Mouse (Mus musculus) lung, embryonic 14.5 days (tissue): Measurements from ENCODE around the gene Echs1. TPM values are rescaled to one million over a fixed set of nuclear protein-coding genes. Genes with fewer than 3 reads are reported as not detected.

ENCODE experiments used
- ATAC-seq: fragments of 200-750 bp; cut with Nextera tagmentation; 2 replicates; pipeline ENCODE4 v1.8.0; 2017; ENCODE audit warnings: mild to moderate bottlenecking, moderate TSS enrichment, moderate library complexity; ENCODE audit not compliant: insufficient read depth
- DNase-seq: peaks from one replicate; pipeline ENCODE4 v3.0.0-alpha.2; 2015
- H3K27ac ChIP-seq: fragments of 300-500 bp; sonication (generic); 2 replicates; pipeline ENCODE4 v1.5.1; 2014; ENCODE audit warnings: low read depth, mild to moderate bottlenecking, moderate library complexity
- H3K27me3 ChIP-seq: fragments of 300-500 bp; sonication (generic); 2 replicates; pipeline ENCODE4 v1.6.1; 2014; ENCODE audit warnings: low read length, control low read depth; ENCODE audit not compliant: insufficient read depth
- H3K36me3 ChIP-seq: fragments of 300-500 bp; sonication (generic); 2 replicates; pipeline ENCODE4 v1.6.1; 2014; ENCODE audit warnings: control low read depth; ENCODE audit not compliant: insufficient read depth
- H3K4me1 ChIP-seq: fragments of 300-500 bp; sonication (generic); 2 replicates; pipeline ENCODE4 v1.6.1; 2014; ENCODE audit warnings: antibody characterized with exemption, control low read depth; ENCODE audit not compliant: insufficient read depth
- H3K4me2 ChIP-seq: fragments of 300-500 bp; sonication (generic); 2 replicates; pipeline ENCODE4 v1.6.1; 2014; ENCODE audit warnings: mild to moderate bottlenecking
- H3K4me3 ChIP-seq: fragments of 300-500 bp; sonication (generic); 2 replicates; pipeline ENCODE4 v1.5.1; 2014; ENCODE audit warnings: low read depth, low read length
- H3K9ac ChIP-seq: fragments of 300-500 bp; sonication (generic); 2 replicates; pipeline ENCODE4 v1.6.1; 2014
- H3K9me3 ChIP-seq: fragments of 300-500 bp; sonication (generic); 2 replicates; pipeline ENCODE4 v1.6.1; 2016; ENCODE audit warnings: low read depth, low read length, control low read depth
- CTCF ChIP-seq: IDR thresholded peaks from 2 replicates; pipeline ENCODE4 v1.5.1; 2016; ENCODE audit warnings: antibody characterized with exemption, low read depth
- WGBS: fragments of 180-500 bp; shearing (Covaris S2); extraction: QIAGEN DNeasy Blood & Tissue Kit; methylation state at CpG from one replicate; pipeline ENCODE4 v1.1.7; 2014; 5-methylcytosine and 5-hydroxymethylcytosine counted together
- polyA plus RNA-seq: library from polyadenylated mRNA; unstranded; fragments of >200 nt; fragmentation: Nextera tagmentation; extraction: Ambion mirVana; gene quantifications from 2 replicates; pipeline ENCODE4 v1.2.1, GENCODE M21; 2014

Echs1 gene
- polyA plus RNA-seq, 1 experiment from 2014 or later: 148 TPM

DNA sequence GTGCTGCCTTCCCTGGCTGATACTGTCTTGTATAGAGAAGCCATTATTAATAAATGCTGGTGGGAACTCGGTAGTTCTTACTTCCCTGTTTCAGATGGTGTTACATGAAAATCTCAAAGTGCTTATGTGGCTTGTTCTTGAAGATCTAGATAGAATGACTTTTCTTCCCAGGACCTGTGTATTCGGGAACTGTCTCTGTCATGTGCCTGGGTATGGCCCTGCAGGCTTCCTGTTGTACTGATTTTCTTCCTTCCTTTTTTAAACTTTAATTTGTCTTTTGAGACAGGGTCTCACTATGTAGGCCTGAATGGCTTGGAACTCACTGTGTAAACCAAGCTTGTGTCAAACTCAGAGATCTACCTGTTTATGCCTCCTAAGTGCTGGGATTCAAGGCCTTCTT, 11.6 kb upstream of the Echs1 start:
- DNase-seq: peak; percentile 9
- no peaks in the 10 kb centered on the region for H3K27me3 ChIP-seq
- no peak for TF ChIP-seq CTCF
- peaks cover 13% of the 10 kb centered on the region; the same call in 1 of the 2 replicates for H3K36me3 ChIP-seq
- no peak overlapping the region for H3K27ac ChIP-seq
- H3K4me3 ChIP-seq: no peak overlapping the region
- H3K9me3 ChIP-seq: no peaks in the 10 kb centered on the region
- no peak for ATAC-seq
- H3K4me1 ChIP-seq: 0 out of 2 replicates have a peak, but pooled peaks cover 3% of the 10 kb centered on the region
- no peak overlapping the region for H3K4me2 ChIP-seq
- H3K9ac ChIP-seq: no peak overlapping the region
- WGBS: 84% methylated on average over 2 of the region's 2 CpGs

DNA sequence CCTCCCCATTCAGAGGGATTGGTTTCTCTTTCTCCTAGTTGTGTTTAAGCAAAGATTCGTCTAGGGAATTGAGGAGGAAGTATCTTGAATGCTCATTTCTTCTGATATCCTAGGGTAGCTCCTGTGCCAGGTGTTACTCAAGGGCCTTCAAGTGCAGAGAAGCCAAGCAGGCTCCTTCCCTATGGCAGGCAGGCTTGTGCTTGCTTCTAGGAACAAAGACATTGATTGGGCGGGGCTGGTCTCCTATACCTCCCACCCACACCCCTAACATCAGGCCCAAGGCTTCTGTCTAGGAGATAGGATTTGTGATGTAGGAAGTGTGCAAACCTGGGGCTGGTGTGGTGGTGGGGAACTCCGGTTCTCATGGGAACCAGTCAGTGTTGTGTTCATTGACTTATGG, 10.7 kb upstream of the Echs1 start:
- no peak for DNase-seq
- H3K4me2 ChIP-seq: peak overlapping the region; percentile 15; the same call in 1 of the 2 replicates
- 0 out of 2 replicates have a peak, but pooled peaks cover 3% of the 10 kb centered on the region for H3K4me1 ChIP-seq
- 84% methylated on average over 3 of the region's 3 CpGs for WGBS
- no peaks in the 10 kb centered on the region for H3K9me3 ChIP-seq
- no peak overlapping the region for H3K9ac ChIP-seq
- no peak for ATAC-seq
- peak overlapping the region; percentile 4; the same call in 1 of the 2 replicates for H3K4me3 ChIP-seq
- no peak for TF ChIP-seq CTCF
- peaks cover 6% of the 10 kb centered on the region; the same call in 1 of the 2 replicates for H3K36me3 ChIP-seq
- no peaks in the 10 kb centered on the region for H3K27me3 ChIP-seq
- H3K27ac ChIP-seq: no peak overlapping the region

DNA sequence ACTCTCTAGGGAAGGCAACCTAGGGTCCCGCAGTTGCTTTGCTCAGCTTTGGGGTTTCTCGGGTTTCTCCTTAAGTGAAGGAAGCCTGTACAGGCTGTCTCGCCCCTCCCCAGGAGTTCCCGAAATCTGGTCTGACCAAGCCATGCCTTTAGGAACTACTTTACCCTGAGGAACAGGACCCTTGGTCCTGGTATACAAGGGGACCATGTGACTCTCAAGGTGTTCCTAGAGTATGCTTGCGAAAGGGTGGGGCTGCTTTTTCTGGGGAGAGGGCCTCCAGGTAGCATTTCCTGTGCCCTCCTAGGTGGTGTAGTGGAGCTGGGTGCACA, 9.7 kb upstream of the Echs1 start:
- TF ChIP-seq CTCF: no peak
- H3K4me1 ChIP-seq: 0 out of 2 replicates have a peak, but pooled peaks cover 3% of the 10 kb centered on the region
- H3K27ac ChIP-seq: peak overlapping the region; percentile 63; the same call in 1 of the 2 replicates
- H3K27me3 ChIP-seq: no peaks in the 10 kb centered on the region
- H3K4me3 ChIP-seq: peak overlapping the region; percentile 73
- H3K36me3 ChIP-seq: peaks cover 6% of the 10 kb centered on the region; the same call in 1 of the 2 replicates
- peak overlapping the region; percentile 89 for H3K4me2 ChIP-seq
- ATAC-seq (no peak; the same call in 1 of the 2 replicates), DNase-seq (no peak)
- H3K9me3 ChIP-seq: no peaks in the 10 kb centered on the region
- WGBS: 4% methylated on average over 5 of the region's 5 CpGs
- H3K9ac ChIP-seq: peak overlapping the region; percentile 79

DNA sequence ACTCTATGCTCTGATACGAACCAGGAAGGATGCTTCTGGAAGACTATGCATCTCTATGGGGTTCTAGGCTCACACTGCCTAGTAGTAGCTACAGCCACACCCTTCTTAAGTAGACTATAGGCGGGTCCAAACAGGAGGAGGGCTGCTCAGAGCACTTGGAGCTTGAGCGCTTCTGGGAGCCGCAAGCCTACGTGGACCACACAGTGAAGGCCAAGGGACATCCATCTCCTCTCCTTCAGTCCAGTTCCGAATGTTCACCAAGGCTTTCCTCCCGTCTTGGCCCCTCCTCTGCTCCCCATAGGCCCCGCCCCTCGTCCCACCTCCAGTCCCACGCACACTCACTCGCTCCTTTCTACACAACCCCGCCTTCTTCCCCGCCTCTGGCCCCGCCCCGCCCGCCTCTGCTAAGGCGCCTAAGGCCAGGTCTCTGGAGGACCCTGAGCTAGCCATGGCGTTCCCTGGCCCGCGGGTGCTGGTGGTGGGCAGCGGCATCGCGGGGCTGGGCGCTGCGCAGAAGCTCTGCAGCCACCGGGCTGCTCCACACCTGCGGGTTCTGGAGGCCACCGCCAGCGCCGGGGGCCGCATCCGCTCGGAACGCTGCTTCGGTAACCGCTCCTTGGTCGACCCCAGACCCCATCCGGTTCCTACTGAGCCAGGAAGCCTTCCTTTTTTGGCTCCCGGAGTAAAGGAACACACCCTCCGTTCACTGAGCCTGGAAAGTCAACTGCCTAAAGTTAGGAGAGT, 9.2 kb upstream of the Echs1 start:
- Histone ChIP-seq H3K9ac (peak overlapping the region; percentile 79), H3K9me3 (no peaks in the 10 kb centered on the region), H3K4me2 (peak overlapping the region; percentile 89), H3K4me3 (peak overlapping the region; percentile 73), H3K4me1 (0 out of 2 replicates have a peak, but pooled peaks cover 3% of the 10 kb centered on the region), H3K27me3 (no peaks in the 10 kb centered on the region), H3K27ac (peak overlapping the region; percentile 63; the same call in 1 of the 2 replicates), H3K36me3 (peaks cover 3% of the 10 kb centered on the region; the same call in 1 of the 2 replicates)
- peak; percentile 98 for ATAC-seq
- DNase-seq: peak; percentile 91
- TF ChIP-seq CTCF: no peak
- WGBS: under 1% methylated on average over 40 of the region's 40 CpGs

DNA sequence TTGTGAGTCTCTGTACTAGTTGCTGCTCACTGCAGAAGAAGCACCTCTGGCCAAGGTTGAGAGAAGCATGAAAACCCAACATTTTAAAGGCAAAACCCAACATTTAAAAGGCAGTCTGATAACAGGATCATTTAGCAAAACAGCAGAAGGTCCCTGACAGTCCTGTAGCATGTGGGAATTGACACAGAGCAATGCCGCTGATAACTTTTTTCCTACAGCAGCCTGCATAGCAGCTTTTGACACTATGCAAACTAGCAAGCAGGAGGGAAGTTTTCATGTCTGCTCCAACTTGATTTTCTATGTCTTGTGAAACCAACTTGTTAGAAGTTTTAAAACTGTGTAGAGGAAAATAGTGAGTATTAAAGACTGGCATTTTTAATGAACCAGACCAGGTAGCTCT, 8.1 kb upstream of the Echs1 start:
- no peak overlapping the region for H3K4me2 ChIP-seq
- H3K27me3 ChIP-seq: no peaks in the 10 kb centered on the region
- WGBS: 88% methylated on average over 1 of the region's 1 CpGs
- H3K4me1 ChIP-seq: 0 out of 2 replicates have a peak, but pooled peaks cover 3% of the 10 kb centered on the region
- H3K27ac ChIP-seq: no peak overlapping the region
- no peak overlapping the region for H3K9ac ChIP-seq
- no peaks in the 10 kb centered on the region for H3K9me3 ChIP-seq
- no peak for ATAC-seq
- 0 out of 2 replicates have a peak, but pooled peaks cover 1% of the 10 kb centered on the region for H3K36me3 ChIP-seq
- DNase-seq: no peak
- H3K4me3 ChIP-seq: no peak overlapping the region
- no peak for TF ChIP-seq CTCF

DNA sequence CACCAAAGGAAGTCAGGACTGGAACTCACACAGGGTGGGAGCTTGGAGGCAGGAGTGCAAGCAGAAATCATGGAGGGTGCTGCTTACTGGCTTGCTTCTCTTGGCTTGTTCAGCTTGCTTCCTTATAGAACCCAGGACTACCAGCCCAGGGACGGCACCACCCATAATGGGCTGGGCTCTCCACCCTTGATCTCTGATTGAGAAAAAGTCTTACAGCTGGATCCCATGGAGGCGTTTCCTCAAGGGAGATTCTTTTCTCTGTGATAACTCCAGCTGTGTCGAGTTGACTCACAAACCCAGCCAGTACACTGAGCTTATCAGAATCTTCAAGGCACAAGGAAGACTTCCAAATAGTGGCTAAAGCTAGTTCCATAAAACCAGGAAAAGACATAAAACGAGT, 6.5 kb upstream of the Echs1 start:
- ATAC-seq (no peak), DNase-seq (no peak)
- Histone ChIP-seq H3K4me1 (0 out of 2 replicates have a peak, but pooled peaks cover 3% of the 10 kb centered on the region), H3K27ac (no peak overlapping the region), H3K9ac (no peak overlapping the region), H3K4me2 (no peak overlapping the region), H3K36me3 (no peaks in the 10 kb centered on the region), H3K27me3 (no peaks in the 10 kb centered on the region), H3K4me3 (no peak overlapping the region), H3K9me3 (no peaks in the 10 kb centered on the region)
- 28% methylated on average over 4 of the region's 4 CpGs for WGBS
- no peak for TF ChIP-seq CTCF

DNA sequence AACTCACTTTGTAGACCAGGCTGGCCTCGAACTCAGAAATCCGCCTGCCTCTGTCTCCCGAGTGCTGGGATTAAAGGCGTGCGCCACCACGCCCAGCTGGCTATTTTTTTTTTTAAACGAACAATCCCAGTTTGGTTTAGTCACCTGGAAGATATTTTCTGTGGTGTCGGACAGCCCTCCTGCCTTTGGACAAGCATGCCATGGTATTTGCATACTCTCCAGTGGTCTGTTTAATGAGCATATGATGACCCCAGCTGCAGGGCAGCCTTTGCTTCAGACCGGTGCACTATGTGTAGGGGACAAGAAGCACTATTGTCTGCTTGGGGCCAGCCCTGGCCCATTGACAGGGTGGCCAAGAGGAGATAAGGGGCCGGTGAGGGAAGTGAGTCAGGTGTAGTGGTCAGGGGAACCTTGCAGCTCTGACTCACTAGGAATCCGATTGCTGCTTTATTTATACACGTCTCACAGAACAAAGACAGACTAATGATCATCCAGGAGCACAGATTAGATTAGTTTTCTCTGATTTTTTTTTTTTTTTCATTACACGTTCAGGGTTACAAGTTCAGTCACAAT, 5.1 kb upstream of the Echs1 start:
- no peaks in the 10 kb centered on the region for H3K36me3 ChIP-seq
- ATAC-seq: no peak
- WGBS: 57% methylated on average over 13 of the region's 13 CpGs
- 0 out of 2 replicates have a peak, but pooled peaks cover 6% of the 10 kb centered on the region for H3K4me1 ChIP-seq
- H3K27ac ChIP-seq: no peak overlapping the region
- no peak overlapping the region for H3K4me2 ChIP-seq
- H3K9me3 ChIP-seq: no peaks in the 10 kb centered on the region
- H3K9ac ChIP-seq: no peak overlapping the region
- no peak for DNase-seq
- no peak for TF ChIP-seq CTCF
- no peaks in the 10 kb centered on the region for H3K27me3 ChIP-seq
- no peak overlapping the region for H3K4me3 ChIP-seq
